Mouse (Mus musculus): ENCODE results near the gene Cog6.
"Not testable (repeated sequence)": the region's sequence is repeated elsewhere in the genome, so short reads cannot be mapped to it uniquely, and the experiment has no call there.

DNA sequence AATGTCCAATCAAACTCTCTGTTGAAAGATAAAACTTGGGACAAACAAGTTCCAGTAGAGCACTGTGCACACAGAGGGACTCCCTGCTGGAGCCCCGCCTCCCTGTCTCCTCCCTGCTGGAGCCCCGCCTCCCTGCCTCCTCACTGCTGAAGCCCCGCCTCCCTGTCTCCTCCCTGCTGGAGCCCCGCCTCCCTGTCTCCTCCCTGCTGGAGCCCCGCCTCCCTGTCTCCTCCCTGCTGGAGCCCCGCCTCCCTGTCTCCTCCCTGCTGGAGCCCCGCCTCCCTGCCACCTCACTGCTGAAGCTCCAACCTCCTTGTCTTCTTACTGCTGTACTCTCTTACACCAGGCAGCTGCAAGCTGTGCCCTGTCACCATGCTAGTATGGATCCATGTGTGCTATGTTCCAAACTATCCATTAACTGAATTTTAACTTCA, 31.5 kb downstream of the Cog6 start:
- not testable (repeated sequence) for TF ChIP-seq CTCF (IDR thresholded peaks at IDR 0.05; ENCODE audit: borderline replicate concordance, extremely low read depth, insufficient read depth, insufficient read length); POLR2A (IDR thresholded peaks at IDR 0.05; ENCODE audit: borderline replicate concordance, extremely low read depth, insufficient read depth, insufficient read length, poor library complexity, severe bottlenecking)
